Mouse (Mus musculus) CD4-positive naive resting alpha-beta T cell, adult 57 days (primary cell): ENCODE results near the gene Gm5724. TPM values are rescaled to one million over a fixed set of nuclear protein-coding genes. Genes with fewer than 3 reads are reported as not detected.

Source experiments
- total RNA-seq: library from RNA; stranded (reverse); gene quantifications from one replicate; pipeline ENCODE4 v1.2.4, GENCODE M21; 2023

Gm5724 gene
- total RNA-seq: not detected

DNA sequence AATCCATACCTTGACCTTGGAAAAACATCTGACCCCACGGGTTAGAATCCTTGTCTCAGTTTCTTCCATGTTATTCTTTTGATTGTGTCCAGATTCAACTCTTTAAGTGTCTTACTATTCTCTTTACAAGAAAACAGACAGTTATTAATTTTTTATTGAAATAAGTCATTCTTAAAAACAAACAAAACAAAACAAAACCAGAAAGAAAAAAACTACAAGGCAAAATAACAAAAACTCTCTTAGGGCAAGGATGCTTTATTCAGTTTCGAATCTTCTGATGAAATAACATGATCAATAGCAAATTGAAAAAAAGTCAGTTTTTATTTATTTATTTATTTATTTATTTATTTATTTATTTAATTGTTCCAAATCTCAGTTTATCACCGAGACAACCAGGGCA lies at the start of gene Gm5724:
Gene Gm5724, minus strand, starts transcription at position 101 of the 400 bp plus-strand sequence.

Other genes with a start within 250 kb of the Gm5724 start
- not detected for gene Slco1c1, start 249.4 kb downstream of the Gm5724 start, total RNA-seq
- gene Slco1b2, start 144.3 kb downstream of the Gm5724 start, total RNA-seq: not detected
- not detected for gene Slco1a4, start 82.4 kb upstream of the Gm5724 start, total RNA-seq
- gene Slco1a1, start 173.2 kb upstream of the Gm5724 start, total RNA-seq: not detected
- not detected for gene Gm6614, start 237.6 kb upstream of the Gm5724 start, total RNA-seq